Mouse (Mus musculus): ENCODE data around the gene Gm49345. TPM values are rescaled to one million over a fixed set of nuclear protein-coding genes. Genes with fewer than 3 reads are reported as not detected.

Gene Gm49345
- 1 to 10 TPM in 1 of 2 experiments, not detected in 1; 2.1 TPM for total RNA-seq (2023)

GRCm38 (mm10) chr13:67637294-67638007 is at the start of gene Gm49345, which contains the start of gene Zfp729a:
Gm49345 (minus strand) TSS chr13:67637769.
Zfp729a (minus strand) TSS chr13:67637791.

GRCm38 (mm10) chr13:67686971-67687370 is 49.4 kb upstream of the Gm49345 start, which contains the start of gene Zfp738:
Zfp738 (minus strand) TSS chr13:67687071.

GRCm38 (mm10) chr13:67609066-67609876 is 28.3 kb downstream of the Gm49345 start, which contains the start of gene Zfp729b:
Zfp729b (minus strand) TSS chr13:67609707.

GRCm38 (mm10) chr13:67553730-67554129 is 83.8 kb downstream of the Gm49345 start, which contains the start of gene Zfp748:
Zfp748 (minus strand) TSS chr13:67553830.

Other genes starting within 250 kb of the Gm49345 start
- 10 to 100 TPM in 1 of 2 experiments, 1 to 10 TPM in 1; 9.8 to 10.0 TPM for gene Zfp429, start 237.9 kb downstream of the Gm49345 start, total RNA-seq (2023)
- gene Zfp459, start 216.4 kb downstream of the Gm49345 start, total RNA-seq (2023) = under 1 TPM; 0.37 to 0.97 TPM
- gene Zfp874a, start 186.1 kb downstream of the Gm49345 start, total RNA-seq (2023) = 1 to 10 TPM; 4.8 to 7.2 TPM
- gene Zfp874b, start 153.5 kb downstream of the Gm49345 start, total RNA-seq (2023) = 10 to 100 TPM in 1 of 2 experiments, 1 to 10 TPM in 1; 8.6 to 12.8 TPM
- gene Zfp58, start 137.2 kb downstream of the Gm49345 start, total RNA-seq (2023) = 1 to 10 TPM; 5.3 to 7.2 TPM
- gene Gm26965, start 111.6 kb downstream of the Gm49345 start, total RNA-seq (2023) = 1 to 10 TPM in 1 of 2 experiments, not detected in 1; 2.2 TPM
- 10 to 100 TPM; 15.1 to 20.6 TPM for gene Zfp87, start 111.6 kb downstream of the Gm49345 start, total RNA-seq (2023)
- 1 to 10 TPM; 6.6 to 6.9 TPM for gene Zfp748, start 83.9 kb downstream of the Gm49345 start, total RNA-seq (2023)
- gene Zfp729b, start 28.1 kb downstream of the Gm49345 start, total RNA-seq (2023) = 10 to 100 TPM; 11.9 to 13.8 TPM
- 10 to 100 TPM; 10.1 to 11.9 TPM for gene Zfp729a, start within 50 bp of the Gm49345 start, total RNA-seq (2023)
- 10 to 100 TPM in 1 of 2 experiments, 1 to 10 TPM in 1; 7.5 to 10.5 TPM for gene Zfp738, start 49.3 kb upstream of the Gm49345 start, total RNA-seq (2023)
- 10 to 100 TPM; 10.8 to 12.0 TPM for gene Zfp65, start 91.4 kb upstream of the Gm49345 start, total RNA-seq (2023)
- 1 to 10 TPM; 1.9 to 3.7 TPM for gene Zfp85, start 117.5 kb upstream of the Gm49345 start, total RNA-seq (2023)
- 1 to 10 TPM in 1 of 2 experiments, under 1 TPM in 1; 0.52 to 1.8 TPM for gene Zfp493, start 141.9 kb upstream of the Gm49345 start, total RNA-seq (2023)
- gene Zfp273, start 176.0 kb upstream of the Gm49345 start, total RNA-seq (2023) = 1 to 10 TPM; 2.1 to 2.5 TPM
- not detected for gene Gm10037, start 193.3 kb upstream of the Gm49345 start, total RNA-seq (2023)
- gene BC048507, start 225.6 kb upstream of the Gm49345 start, total RNA-seq (2023) = not detected

Data from monocyte, adult 59 days (primary cell).